Mouse (Mus musculus): Measurements from ENCODE around the gene Exoc2.

GRCm38 (mm10) chr13:30824903-30825302, 149.0 kb downstream of the Exoc2 start:
- TF ChIP-seq ZC3H11A (IDR thresholded peaks at IDR 0.05; ENCODE audit: borderline replicate concordance, low read depth, low read length) (no peak), HCFC1 (IDR thresholded peaks at IDR 0.05; ENCODE audit: borderline replicate concordance, insufficient read depth, low read length) (no peak), CHD2 (IDR thresholded peaks at IDR 0.05; ENCODE audit: low read depth, low read length) (no peak)

Data from ES-E14 (cell line).